8 mouse cellular contexts compared by ENCODE assay signal in genomic region chr6:100287334-100288015, GRCm38 (mm10). TPM values are rescaled to one million over a fixed set of nuclear protein-coding genes. Genes with fewer than 3 reads are reported as not detected.
DNase-seq lines count a peak whose midpoint lies in the region; ATAC-seq and TF ChIP-seq lines count a peak whose summit lies in the region.

Gene Rybp, minus strand, starts transcription at chr6:100287485.

- no peaks in the 10 kb centered on the region for H3K27me3 ChIP-seq in C2C12 (ENCODE audit: control insufficient read depth, insufficient read depth, insufficient read length)
- peaks cover 26% of the 10 kb centered on the region; the same call in 1 of the 2 replicates for H3K27me3 ChIP-seq in heart, embryonic 10.5 days (ENCODE audit: insufficient read depth, poor library complexity, severe bottlenecking)
- peaks cover 15% of the 10 kb centered on the region; the same call in 1 of the 2 replicates for H3K27me3 ChIP-seq in kidney, embryonic 15.5 days
- no peaks in the 10 kb centered on the region for H3K27me3 ChIP-seq in limb, embryonic 15.5 days
- no peaks in the 10 kb centered on the region; the same call in 1 of the 2 replicates for H3K27me3 ChIP-seq in midbrain, postnatal 0 days (ENCODE audit: insufficient read depth, low read length)

- peak within 1 kb of the TSS; percentile 98 for H3K27ac ChIP-seq in heart, embryonic 10.5 days
- H3K27ac ChIP-seq in kidney, embryonic 15.5 days, result peak within 1 kb of the TSS; percentile 97
- peak within 1 kb of the TSS; percentile 96 for H3K27ac ChIP-seq in limb, embryonic 15.5 days
- H3K27ac ChIP-seq in midbrain, postnatal 0 days (ENCODE audit: low read depth, low read length), result peak within 1 kb of the TSS; percentile 94

- peak; percentile 91 for ATAC-seq in erythroblast, adult 5-6 weeks (replicated peaks; ENCODE audit: low FRiP score, poor library complexity, severe bottlenecking)
- peak; percentile 97 for ATAC-seq in kidney, embryonic 15.5 days (replicated peaks; ENCODE audit: low FRiP score)
- peak; percentile 93 for ATAC-seq in limb, embryonic 15.5 days (ENCODE audit: insufficient number of reproducible peaks, low FRiP score, low TSS enrichment, low read depth)
- ATAC-seq in midbrain, postnatal 0 days (ENCODE audit: low FRiP score), result peak; percentile 96

- H3K9ac ChIP-seq in kidney, embryonic 15.5 days, result peak within 1 kb of the TSS; percentile 87
- H3K9ac ChIP-seq in limb, embryonic 15.5 days, result peak within 1 kb of the TSS; percentile 77
- peak within 1 kb of the TSS; percentile 96 for H3K9ac ChIP-seq in midbrain, postnatal 0 days (replicated peaks; ENCODE audit: low read length, poor library complexity, severe bottlenecking)

- H3K4me1 ChIP-seq in heart, embryonic 10.5 days, result peaks cover 30% of the 10 kb centered on the region
- peaks cover 28% of the 10 kb centered on the region for H3K4me1 ChIP-seq in kidney, embryonic 15.5 days
- H3K4me1 ChIP-seq in limb, embryonic 15.5 days, result peaks cover 21% of the 10 kb centered on the region
- H3K4me1 ChIP-seq in midbrain, postnatal 0 days (ENCODE audit: insufficient read depth, low read length), result peaks cover 3% of the 10 kb centered on the region; the same call in 1 of the 2 replicates

- H3ac ChIP-seq in C2C12 (ENCODE audit: control insufficient read depth, insufficient read length, low read depth), result peak within 1 kb of the TSS; percentile 84

- TF ChIP-seq CTCF in C2C12 (IDR thresholded peaks at IDR 0.05; ENCODE audit: control insufficient read depth, insufficient read depth, insufficient read length), result no peak
- no peak for TF ChIP-seq CTCF in brain, embryonic 14.5 days (IDR thresholded peaks at IDR 0.05; ENCODE audit: borderline replicate concordance, extremely low read depth, insufficient read depth, insufficient read length)
- TF ChIP-seq CTCF in midbrain, postnatal 0 days (IDR thresholded peaks at IDR 0.05), result 0 out of 2 replicates have a peak, but pooled peaks have one; percentile 8

- peak within 1 kb of the TSS; percentile 89 for H3K4me2 ChIP-seq in kidney, embryonic 15.5 days
- H3K4me2 ChIP-seq in limb, embryonic 15.5 days, result peak within 1 kb of the TSS; percentile 97
- peak within 1 kb of the TSS; percentile 76 for H3K4me2 ChIP-seq in midbrain, postnatal 0 days (ENCODE audit: low read depth, low read length, poor library complexity, severe bottlenecking)

- H3K4me3 ChIP-seq in C2C12 (ENCODE audit: insufficient read depth, poor library complexity, severe bottlenecking), result peak within 1 kb of the TSS; percentile 53
- peak within 1 kb of the TSS; percentile 78 for H3K4me3 ChIP-seq in heart, embryonic 10.5 days
- peak within 1 kb of the TSS; percentile 78 for H3K4me3 ChIP-seq in kidney, embryonic 15.5 days (replicated peaks)
- H3K4me3 ChIP-seq in limb, embryonic 15.5 days, result peak within 1 kb of the TSS; percentile 73
- H3K4me3 ChIP-seq in midbrain, postnatal 0 days (ENCODE audit: low read depth, low read length), result peak within 1 kb of the TSS; percentile 67

- DNase-seq in brain, embryonic 14.5 days (ENCODE audit: low read depth), result peak; percentile 98
- DNase-seq in heart, embryonic 10.5 days (ENCODE audit: low spot score), result peak; percentile 94
- peak; percentile 96 for DNase-seq in midbrain, postnatal 0 days (ENCODE audit: low spot score)
- peak; percentile 93 to 96 for DNase-seq in spleen, postnatal 10 days (ENCODE audit: low spot score in 2 of 2)

- peak; percentile 45; the same call in 1 of the 2 replicates for TF ChIP-seq POLR2A in brain, embryonic 14.5 days (IDR thresholded peaks at IDR 0.05; ENCODE audit: borderline replicate concordance, extremely low read depth, insufficient read depth, insufficient read length, poor library complexity, severe bottlenecking)

- H3K9me3 ChIP-seq in heart, embryonic 10.5 days, result no peaks in the 10 kb centered on the region
- H3K9me3 ChIP-seq in kidney, embryonic 15.5 days (replicated peaks), result no peaks in the 10 kb centered on the region
- H3K9me3 ChIP-seq in limb, embryonic 15.5 days, result no peaks in the 10 kb centered on the region
- no peaks in the 10 kb centered on the region for H3K9me3 ChIP-seq in midbrain, postnatal 0 days (ENCODE audit: low read length)

- H3K79me2 ChIP-seq in C2C12 (ENCODE audit: control insufficient read depth, insufficient read depth), result peaks cover 42% of the 10 kb centered on the region

- H3K36me3 ChIP-seq in C2C12 (ENCODE audit: control insufficient read depth, insufficient read depth), result peaks cover 10% of the 10 kb centered on the region
- no peaks in the 10 kb centered on the region for H3K36me3 ChIP-seq in heart, embryonic 10.5 days
- H3K36me3 ChIP-seq in kidney, embryonic 15.5 days, result no peaks in the 10 kb centered on the region
- no peaks in the 10 kb centered on the region for H3K36me3 ChIP-seq in limb, embryonic 15.5 days
- no peaks in the 10 kb centered on the region for H3K36me3 ChIP-seq in midbrain, postnatal 0 days (ENCODE audit: insufficient read depth, low read length)

- WGBS in heart, embryonic 10.5 days, result under 1% methylated on average over 98 of the region's 112 CpGs
- under 1% methylated on average over 72 of the region's 112 CpGs for WGBS in kidney, embryonic 15.5 days
- WGBS in limb, embryonic 15.5 days, result 0% methylated on average over 36 of the region's 112 CpGs
- 2% methylated on average over 33 of the region's 112 CpGs for WGBS in midbrain, postnatal 0 days

- peaks cover 40% of the 10 kb centered on the region for H3K79me3 ChIP-seq in C2C12 (ENCODE audit: low read depth)

TF ChIP-seq in C2C12, 6 proteins besides CTCF, POLR2A, EP300 and RAD21:
- no peak for TF ChIP-seq CEBPB (IDR thresholded peaks at IDR 0.05; ENCODE audit: low read depth)
- no peak for TF ChIP-seq USF1 (IDR thresholded peaks at IDR 0.05; ENCODE audit: low read depth)
- no peak for TF ChIP-seq MYOG (IDR thresholded peaks at IDR 0.05; ENCODE audit: control insufficient read depth, extremely low read depth, insufficient read length)
- TF ChIP-seq MYOD1 (IDR thresholded peaks at IDR 0.05; ENCODE audit: control insufficient read depth, insufficient read length, low read depth), result no peak
- TF ChIP-seq MAX (IDR thresholded peaks at IDR 0.05), result peak; percentile 62
- no peak for TF ChIP-seq FOSL1 (IDR thresholded peaks at IDR 0.05; ENCODE audit: insufficient read depth, low read length, poor library complexity, severe bottlenecking)

RNA-seq across cellular contexts. Expression of gene Rybp, which starts in this region (rescaled TPM):
- 7.4 TPM for polyA plus RNA-seq in C2C12 (2012; fragmentation: generic; extraction: Trizol)
- polyA plus RNA-seq in brain, embryonic 14.5 days (2012; rRNA removed), result 64.7 and 67.5 TPM in 2 replicates
- total RNA-seq in erythroblast, adult 5-6 weeks (2015; ENCODE audit: low replicate concordance), result 11.7 and 12.7 TPM in 2 replicates
- total RNA-seq in erythroblast, adult 5-6 weeks (2017; ENCODE audit: low replicate concordance), result 8.6 and 9.2 TPM in 2 replicates
- polyA plus RNA-seq in heart, embryonic 10.5 days (2016; fragmentation: Nextera tagmentation; extraction: Ambion mirVana), result 11.4 and 14.8 TPM in 2 replicates
- 20.3 and 21.3 TPM in 2 replicates for polyA plus RNA-seq in kidney, embryonic 15.5 days (2015; fragmentation: Nextera tagmentation; extraction: Ambion mirVana)
- 14.7 and 21.3 TPM in 2 replicates for polyA plus RNA-seq in limb, embryonic 15.5 days (2015; fragmentation: Nextera tagmentation; extraction: Ambion mirVana)
- 36.0 and 42.1 TPM in 2 replicates for total RNA-seq in midbrain, postnatal 0 days (2014; rRNA removed)
- polyA plus RNA-seq in midbrain, postnatal 0 days (2015; fragmentation: Nextera tagmentation; extraction: Ambion mirVana), result 20.9 and 29.6 TPM in 2 replicates

Comparison
In these comparisons a context has a peak if more than half of its experiments do, and no peak if none do; other contexts are left out.
1. Peak in every context shown above with its lines: DNase-seq, ATAC-seq, H3K4me3 ChIP-seq and H3K27ac ChIP-seq.